Mouse (Mus musculus): ENCODE data around the gene Kif5c. TPM values are rescaled to one million over a fixed set of nuclear protein-coding genes. Genes with fewer than 3 reads are reported as not detected.

Kif5c gene
- polyA plus RNA-seq, 1 experiment from 2014 or later: 35.8 TPM

DNA sequence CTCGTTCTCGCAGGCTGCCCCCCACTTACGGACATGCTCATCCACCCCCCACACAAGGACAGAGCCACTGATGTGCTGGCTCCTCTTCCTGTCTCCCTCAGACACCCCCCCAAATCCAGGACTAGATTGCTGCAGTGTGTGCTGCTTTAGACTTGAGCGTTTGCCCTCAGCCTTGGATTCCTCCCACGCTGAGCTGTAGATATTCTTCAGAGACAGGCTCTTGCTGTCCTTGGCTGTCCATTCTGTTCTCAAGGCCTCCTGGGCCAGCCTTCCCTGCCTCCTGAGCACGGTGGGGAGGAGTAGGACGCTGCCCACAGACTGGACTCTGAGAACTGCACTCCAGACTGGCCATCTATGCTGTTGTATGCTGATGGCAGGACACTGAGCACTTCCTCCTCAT lies 127.8 kb downstream of the Kif5c start:
- no peak overlapping the region for H3K4me3 ChIP-seq
- no peaks in the 10 kb centered on the region for H3K27me3 ChIP-seq (ENCODE audit: poor library complexity, severe bottlenecking)
- H3K9me3 ChIP-seq: no peaks in the 10 kb centered on the region
- 93% methylated on average over 7 of the region's 7 CpGs for WGBS
- DNase-seq (ENCODE audit: extremely low spot score, low spot score): no peak
- H3K36me3 ChIP-seq (replicated peaks): peaks cover 94% of the 10 kb centered on the region
- H3K27ac ChIP-seq: no peak overlapping the region
- H3K4me1 ChIP-seq: peaks cover 15% of the 10 kb centered on the region

DNA sequence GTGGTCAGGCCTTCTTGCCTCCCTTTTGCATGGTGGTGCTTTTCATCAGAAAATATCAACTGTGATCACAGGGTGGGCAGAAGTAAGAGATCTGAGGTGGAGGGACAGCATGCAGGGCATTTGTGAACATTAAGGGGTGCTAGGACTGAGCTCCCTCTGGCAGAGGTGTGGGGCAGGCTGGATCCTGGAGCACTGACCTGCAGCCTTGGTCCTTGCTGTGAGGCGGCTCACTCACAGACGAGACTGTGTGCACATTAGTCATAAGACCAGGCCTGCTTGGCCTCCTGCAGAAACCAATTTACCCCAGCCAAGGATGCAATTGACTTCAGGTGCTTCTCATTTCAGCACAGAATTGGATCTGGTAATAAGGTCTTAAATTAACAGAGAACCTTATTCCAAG lies 128.6 kb downstream of the Kif5c start:
- Histone ChIP-seq H3K9me3 (no peaks in the 10 kb centered on the region), H3K27me3 (ENCODE audit: poor library complexity, severe bottlenecking) (no peaks in the 10 kb centered on the region), H3K27ac (no peak overlapping the region), H3K36me3 (replicated peaks) (peaks cover 95% of the 10 kb centered on the region), H3K4me3 (no peak overlapping the region), H3K4me1 (peaks cover 15% of the 10 kb centered on the region)
- 82% methylated on average over 2 of the region's 2 CpGs for WGBS
- no peak for DNase-seq (ENCODE audit: extremely low spot score, low spot score)

DNA sequence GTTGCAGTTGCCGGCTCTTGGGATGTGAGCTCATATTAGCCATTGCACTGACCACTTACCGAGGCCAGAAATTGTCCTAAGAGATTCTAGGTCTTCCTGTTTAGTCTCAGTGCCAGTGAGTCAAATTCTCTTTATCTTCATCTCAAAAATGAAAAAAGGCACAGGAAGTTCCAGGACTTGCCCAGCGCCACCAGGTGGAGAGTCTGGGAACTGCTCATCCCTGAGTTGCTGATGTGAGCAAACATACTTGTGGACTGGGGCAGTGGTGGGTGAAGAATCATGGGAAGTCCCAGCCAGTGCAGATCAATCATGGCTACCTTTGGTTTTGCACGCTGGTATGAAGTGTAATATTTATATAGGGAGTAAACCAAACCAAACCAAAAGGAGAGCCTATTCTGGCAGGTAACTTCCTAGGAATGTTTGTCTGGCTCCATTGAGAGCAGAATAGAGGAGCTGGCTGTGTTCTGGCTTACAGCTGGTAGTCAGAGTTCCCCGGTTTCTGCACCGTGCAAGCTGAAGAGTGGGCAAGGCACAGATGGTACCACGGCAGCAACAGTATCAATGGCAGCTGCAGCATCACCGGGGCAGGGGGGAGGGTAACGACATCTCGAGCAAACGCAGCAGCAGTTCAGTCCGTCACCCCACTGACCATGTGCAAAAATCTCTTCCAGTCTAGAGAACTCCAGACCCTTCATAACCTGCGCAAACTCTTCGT lies 129.7 kb downstream of the Kif5c start:
- Histone ChIP-seq H3K4me1 (peaks cover 8% of the 10 kb centered on the region), H3K9me3 (no peaks in the 10 kb centered on the region), H3K27ac (no peak overlapping the region), H3K36me3 (replicated peaks) (peaks cover 95% of the 10 kb centered on the region), H3K4me3 (no peak overlapping the region), H3K27me3 (ENCODE audit: poor library complexity, severe bottlenecking) (no peaks in the 10 kb centered on the region)
- WGBS: 85% methylated on average over 14 of the region's 14 CpGs
- DNase-seq (ENCODE audit: extremely low spot score, low spot score): peak; percentile 49

DNA sequence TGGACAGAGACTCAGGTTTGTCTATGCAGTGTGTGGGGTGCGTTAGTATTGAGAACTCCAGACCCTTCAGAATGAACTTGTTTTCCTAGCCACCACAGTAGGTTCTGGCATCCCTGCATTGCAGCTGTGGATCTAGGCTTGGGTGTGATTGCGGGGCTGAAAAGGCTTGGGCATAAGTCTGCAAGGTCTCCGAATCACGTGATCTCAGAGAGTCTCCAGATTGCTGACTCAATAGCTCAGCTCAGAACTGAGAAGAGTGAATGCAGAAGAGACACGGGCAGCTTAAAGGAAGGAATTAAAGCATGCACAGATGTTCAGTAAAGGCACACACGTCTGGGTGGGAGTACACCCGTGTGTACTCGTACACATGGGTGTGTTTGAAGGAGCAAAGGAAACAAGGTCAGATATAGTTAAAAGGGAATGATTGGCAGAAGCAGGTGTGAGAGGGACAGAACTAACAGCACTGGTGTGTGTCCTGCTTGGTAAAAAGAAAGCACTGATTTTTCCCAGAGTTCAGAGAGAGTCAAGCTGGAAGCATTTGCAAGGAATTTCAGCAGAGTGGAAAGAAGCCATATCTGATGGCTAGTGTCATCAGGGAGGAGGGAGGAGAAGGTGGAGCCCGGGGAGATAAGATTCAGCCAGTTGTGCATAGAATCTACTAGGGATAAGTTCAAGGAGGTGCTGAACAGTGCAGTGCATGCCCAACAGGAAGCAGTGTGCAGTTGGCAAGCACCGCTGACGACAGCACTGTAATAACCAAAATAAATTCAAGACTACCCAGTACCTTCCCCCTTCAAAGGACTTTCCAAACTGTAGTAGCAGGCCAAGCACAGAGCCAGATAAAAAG lies 130.9 kb downstream of the Kif5c start:
- no peak for DNase-seq (ENCODE audit: extremely low spot score, low spot score)
- 93% methylated on average over 11 of the region's 11 CpGs for WGBS
- H3K4me1 ChIP-seq: peaks cover 3% of the 10 kb centered on the region
- no peaks in the 10 kb centered on the region for H3K27me3 ChIP-seq (ENCODE audit: poor library complexity, severe bottlenecking)
- no peak overlapping the region for H3K4me3 ChIP-seq
- no peaks in the 10 kb centered on the region for H3K9me3 ChIP-seq
- H3K36me3 ChIP-seq (replicated peaks): peaks cover 95% of the 10 kb centered on the region
- no peak overlapping the region for H3K27ac ChIP-seq

DNA sequence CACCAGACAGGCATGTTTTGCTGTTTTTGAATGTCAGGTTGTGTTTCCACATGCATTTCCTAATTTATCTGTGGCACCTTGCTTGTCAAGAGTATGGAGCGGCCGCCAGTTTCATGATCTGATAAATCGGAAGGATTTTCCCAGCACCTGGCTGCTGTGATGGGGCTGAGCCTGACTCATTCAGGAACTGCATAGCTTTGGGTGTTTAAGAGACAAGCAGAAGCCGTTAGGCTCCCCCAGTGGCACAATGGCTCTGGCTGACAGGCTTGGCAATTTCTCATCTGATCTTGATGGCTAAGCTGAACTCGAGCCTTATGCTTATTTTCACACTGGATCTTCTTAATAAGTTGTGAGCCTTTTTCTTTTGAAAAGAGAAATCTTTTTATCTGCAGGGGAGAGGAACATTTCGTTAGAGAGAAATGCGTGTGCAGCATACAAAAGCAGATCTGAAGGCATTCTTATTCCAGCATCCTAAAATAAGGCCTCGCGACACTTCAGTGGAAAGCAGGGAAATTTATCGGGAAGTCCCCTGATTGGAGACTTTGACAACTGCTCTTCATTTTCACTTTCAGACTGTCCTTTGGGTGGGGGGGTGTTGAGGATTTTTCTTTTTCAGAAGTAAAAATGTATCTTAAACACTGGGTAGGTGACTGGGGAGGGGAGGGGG lies 132.6 kb downstream of the Kif5c start:
- Histone ChIP-seq H3K36me3 (replicated peaks) (peaks cover 95% of the 10 kb centered on the region), H3K27ac (no peak overlapping the region), H3K9me3 (no peaks in the 10 kb centered on the region), H3K4me1 (peaks cover 8% of the 10 kb centered on the region), H3K4me3 (no peak overlapping the region), H3K27me3 (ENCODE audit: poor library complexity, severe bottlenecking) (no peaks in the 10 kb centered on the region)
- DNase-seq (ENCODE audit: extremely low spot score, low spot score): no peak
- WGBS: 91% methylated on average over 10 of the region's 10 CpGs

DNA sequence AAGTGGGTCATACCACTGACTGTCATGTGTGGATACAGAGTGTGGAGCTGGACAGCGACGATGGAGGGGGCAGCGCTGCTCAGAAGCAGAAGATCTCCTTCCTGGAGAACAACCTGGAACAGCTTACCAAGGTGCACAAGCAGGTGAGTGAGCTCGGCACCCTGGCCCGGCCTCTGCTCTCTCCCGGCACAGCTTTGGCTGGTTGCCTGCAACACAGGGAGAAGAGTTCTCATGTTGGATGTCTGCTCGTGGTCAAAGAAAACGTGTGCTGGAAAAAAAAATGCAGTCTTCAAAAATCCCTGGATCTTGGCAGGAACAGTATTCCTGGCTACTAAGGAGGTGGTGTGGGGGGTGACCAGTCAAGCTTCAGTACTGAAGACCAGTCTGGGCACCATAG lies 133.1 kb downstream of the Kif5c start:
- Histone ChIP-seq H3K27me3 (ENCODE audit: poor library complexity, severe bottlenecking) (no peaks in the 10 kb centered on the region), H3K4me1 (peaks cover 8% of the 10 kb centered on the region), H3K4me3 (no peak overlapping the region), H3K36me3 (replicated peaks) (peaks cover 95% of the 10 kb centered on the region), H3K27ac (no peak overlapping the region), H3K9me3 (no peaks in the 10 kb centered on the region)
- DNase-seq (ENCODE audit: extremely low spot score, low spot score): no peak
- WGBS: 93% methylated on average over 8 of the region's 8 CpGs

DNA sequence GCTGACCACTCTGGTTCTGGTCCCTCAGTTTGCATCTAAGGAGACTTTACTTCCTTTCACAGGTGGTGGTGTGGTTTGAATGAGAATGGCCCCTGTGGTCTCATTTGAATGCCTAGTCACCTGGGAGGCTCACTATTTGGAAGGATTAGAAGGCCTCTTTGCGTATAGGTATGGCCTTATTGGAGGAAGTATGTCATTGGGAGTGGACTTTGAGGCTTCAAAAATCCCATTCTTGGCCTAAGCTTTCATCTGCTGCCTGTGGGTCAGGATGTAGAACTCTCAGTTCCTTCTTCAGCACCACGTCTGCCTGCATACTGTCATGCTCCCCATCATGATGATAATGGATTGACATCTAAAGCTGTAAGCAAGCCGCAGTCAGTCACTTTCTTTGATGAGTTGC lies 134.0 kb downstream of the Kif5c start:
- H3K36me3 ChIP-seq (replicated peaks): peaks cover 97% of the 10 kb centered on the region
- H3K4me3 ChIP-seq: no peak overlapping the region
- WGBS: 94% methylated on average over 3 of the region's 3 CpGs

DNA sequence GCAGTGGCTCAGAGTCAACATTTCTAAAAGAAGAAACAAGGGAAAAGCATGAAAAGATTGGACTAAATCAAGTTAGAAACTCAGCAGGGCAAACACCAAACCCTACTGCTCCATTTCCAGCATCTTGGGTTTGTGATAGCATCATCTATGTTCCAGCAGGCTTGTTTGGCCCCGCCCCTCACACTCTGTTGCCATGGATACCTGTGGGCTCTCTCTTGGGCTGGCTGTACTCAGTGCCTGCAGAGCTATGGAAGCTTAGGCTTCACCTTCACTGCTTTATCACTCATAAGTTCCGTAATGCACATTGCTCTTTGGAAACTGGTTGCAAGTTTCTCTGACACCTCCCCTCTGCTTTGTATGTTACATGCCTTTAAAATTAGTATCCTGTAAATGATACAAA lies 136.0 kb downstream of the Kif5c start:
- Histone ChIP-seq H3K36me3 (replicated peaks) (peaks cover 99% of the 10 kb centered on the region), H3K4me1 (peaks cover 8% of the 10 kb centered on the region), H3K9me3 (no peaks in the 10 kb centered on the region), H3K4me3 (no peak overlapping the region), H3K27ac (no peak overlapping the region), H3K27me3 (ENCODE audit: poor library complexity, severe bottlenecking) (no peaks in the 10 kb centered on the region)
- peak; percentile 31 for DNase-seq (ENCODE audit: extremely low spot score, low spot score)
- WGBS: 67% methylated on average over 2 of the region's 2 CpGs

More for the DNA sequence above, 134.0 kb downstream of the Kif5c start:
- no peaks in the 10 kb centered on the region for H3K27me3 ChIP-seq (ENCODE audit: poor library complexity, severe bottlenecking)
- H3K9me3 ChIP-seq: no peaks in the 10 kb centered on the region
- H3K4me1 ChIP-seq: peaks cover 8% of the 10 kb centered on the region
- DNase-seq (ENCODE audit: extremely low spot score, low spot score): no peak
- no peak overlapping the region for H3K27ac ChIP-seq

DNA sequence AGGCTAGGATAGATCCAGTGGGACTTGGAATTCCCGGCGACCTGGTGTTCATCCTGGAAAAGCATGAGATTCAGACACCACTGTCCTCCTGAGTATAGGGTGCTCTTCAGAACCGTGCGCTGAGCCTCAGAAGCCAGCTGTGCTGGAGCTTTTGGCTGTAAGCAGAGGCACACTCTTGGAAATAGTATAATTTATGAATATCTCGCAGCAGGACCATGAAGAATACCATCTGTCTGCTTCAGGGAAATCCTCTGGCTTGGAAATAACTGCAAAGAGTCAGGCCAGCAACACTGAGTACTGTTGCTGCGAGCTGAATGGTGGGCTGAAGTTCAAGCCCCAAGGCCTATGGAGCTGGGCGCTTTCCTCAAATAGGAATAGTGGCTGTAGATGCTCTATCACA lies 138.5 kb downstream of the Kif5c start:
- H3K27me3 ChIP-seq (ENCODE audit: poor library complexity, severe bottlenecking): no peaks in the 10 kb centered on the region
- H3K4me1 ChIP-seq: peaks cover 8% of the 10 kb centered on the region
- H3K27ac ChIP-seq: no peak overlapping the region
- no peak for DNase-seq (ENCODE audit: extremely low spot score, low spot score)
- peaks cover 99% of the 10 kb centered on the region for H3K36me3 ChIP-seq (replicated peaks)
- WGBS: 95% methylated on average over 7 of the region's 7 CpGs
- H3K4me3 ChIP-seq: no peak overlapping the region
- no peaks in the 10 kb centered on the region for H3K9me3 ChIP-seq

DNA sequence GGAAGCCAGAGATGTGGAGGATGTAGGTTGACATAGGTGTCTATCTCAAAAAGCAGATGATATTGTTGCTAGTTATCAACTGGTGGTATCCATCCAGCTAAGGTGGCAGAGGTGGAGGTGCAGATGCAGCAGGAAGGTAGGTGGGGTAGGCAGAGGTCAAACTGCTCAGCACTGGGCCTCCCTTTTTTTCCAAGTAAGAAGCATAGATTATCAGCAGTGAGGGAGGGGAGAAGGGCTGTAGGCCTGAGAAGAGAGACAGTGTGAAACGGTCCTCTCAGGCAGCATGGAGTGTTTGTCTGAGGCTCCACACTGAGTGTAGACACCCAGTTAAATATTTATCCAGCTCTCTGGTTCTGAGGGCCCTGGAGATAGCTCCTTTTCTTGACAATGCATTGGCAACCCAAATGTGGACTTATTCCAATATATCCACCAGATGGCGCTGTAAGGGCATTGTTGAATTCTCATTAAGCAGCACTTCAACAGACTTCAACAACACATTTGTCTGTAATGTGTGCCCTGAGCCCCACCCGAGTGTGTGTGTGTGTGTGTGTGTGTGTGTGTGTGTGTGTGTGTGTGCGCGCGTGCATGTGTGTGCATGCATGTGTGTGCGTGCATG lies 145.3 kb downstream of the Kif5c start:
- H3K9me3 ChIP-seq: peaks cover 6% of the 10 kb centered on the region; the same call in 1 of the 2 replicates
- H3K4me1 ChIP-seq: no peaks in the 10 kb centered on the region
- H3K36me3 ChIP-seq (replicated peaks): peaks cover 89% of the 10 kb centered on the region
- no peak overlapping the region for H3K4me3 ChIP-seq
- H3K27me3 ChIP-seq (ENCODE audit: poor library complexity, severe bottlenecking): no peaks in the 10 kb centered on the region
- H3K27ac ChIP-seq: no peak overlapping the region
- 52% methylated on average over 7 of the region's 7 CpGs for WGBS
- DNase-seq (ENCODE audit: extremely low spot score, low spot score): peak; percentile 53

DNA sequence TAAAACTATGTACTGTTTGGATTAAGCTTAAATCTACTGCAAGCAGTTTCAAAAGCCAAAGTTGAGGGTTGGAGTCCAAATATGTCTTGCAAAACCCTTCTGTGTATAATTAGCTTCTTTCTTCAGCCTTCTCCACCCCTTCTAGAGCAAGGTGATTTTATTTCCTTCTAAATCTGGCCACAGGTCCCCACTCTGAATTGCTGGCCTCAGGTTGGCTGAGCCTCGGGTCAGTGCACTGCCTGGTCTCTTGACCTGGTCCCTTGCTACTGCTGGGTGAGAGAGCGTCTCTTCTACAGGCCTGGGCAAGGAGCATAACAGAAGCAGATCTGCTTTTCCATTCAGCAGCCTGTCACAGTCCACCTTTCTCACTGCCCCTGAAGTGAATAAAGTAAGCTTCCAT lies 149.8 kb downstream of the Kif5c start:
- no peak for DNase-seq (ENCODE audit: extremely low spot score, low spot score)
- H3K4me1 ChIP-seq: no peaks in the 10 kb centered on the region
- H3K36me3 ChIP-seq (replicated peaks): peaks cover 77% of the 10 kb centered on the region
- H3K27me3 ChIP-seq (ENCODE audit: poor library complexity, severe bottlenecking): no peaks in the 10 kb centered on the region
- WGBS: 82% methylated on average over 2 of the region's 2 CpGs
- no peak overlapping the region for H3K4me3 ChIP-seq
- H3K27ac ChIP-seq: no peak overlapping the region
- H3K9me3 ChIP-seq: no peaks in the 10 kb centered on the region

DNA sequence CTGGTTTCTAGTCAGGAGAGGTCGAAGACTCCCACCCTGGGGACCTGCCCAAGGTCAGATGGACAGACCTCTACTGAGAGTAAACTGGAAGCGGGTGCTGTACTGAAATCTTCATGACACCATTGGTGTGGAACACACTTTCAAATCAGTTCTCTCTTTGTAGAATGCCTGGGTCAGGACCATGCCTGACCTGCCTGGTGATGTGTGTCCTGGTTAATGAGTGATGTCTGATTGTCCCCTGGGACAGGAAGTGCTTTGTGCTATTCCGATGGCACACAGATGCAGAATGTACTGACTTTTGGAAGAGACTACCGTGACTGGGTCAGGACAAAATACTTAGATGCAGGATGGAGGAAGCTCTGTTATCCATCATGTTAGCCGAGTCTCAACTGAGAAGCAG lies 151.3 kb downstream of the Kif5c start:
- WGBS: 92% methylated on average over 5 of the region's 5 CpGs
- no peak for DNase-seq (ENCODE audit: extremely low spot score, low spot score)
- Histone ChIP-seq H3K36me3 (replicated peaks) (peaks cover 75% of the 10 kb centered on the region), H3K4me3 (no peak overlapping the region), H3K9me3 (no peaks in the 10 kb centered on the region), H3K27ac (no peak overlapping the region), H3K4me1 (no peaks in the 10 kb centered on the region), H3K27me3 (ENCODE audit: poor library complexity, severe bottlenecking) (no peaks in the 10 kb centered on the region)
